Comparison of ENCODE assay signal across 8 mouse cellular contexts in genomic region chr15:79063160-79063740, GRCm38 (mm10). TPM values are rescaled to one million over a fixed set of nuclear protein-coding genes. Genes with fewer than 3 reads are reported as not detected.
A peak's percentile ranks its signal among the peaks of the same experiment; 100 is the strongest.
DNase-seq lines count a peak whose midpoint lies in the region; ATAC-seq and TF ChIP-seq lines count a peak whose summit lies in the region.

No protein-coding gene starts in this region.

- no peak overlapping the region for H3K27ac ChIP-seq in lung, postnatal 0 days (ENCODE audit: low read length)
- H3K27ac ChIP-seq in forebrain, embryonic 10.5 days = peak overlapping the region; percentile 56
- H3K27ac ChIP-seq in limb, embryonic 13.5 days = no peak overlapping the region; the same call in 1 of the 2 replicates
- H3K27ac ChIP-seq in stomach, embryonic 16.5 days (ENCODE audit: low read length) = peak overlapping the region; percentile 73

- 0 out of 2 replicates have a peak overlapping the region, but pooled peaks have one; percentile 11 for H3K4me3 ChIP-seq in lung, postnatal 0 days (ENCODE audit: low read depth, low read length)
- H3K4me3 ChIP-seq in forebrain, embryonic 10.5 days = peak overlapping the region; percentile 82
- peak overlapping the region; percentile 36 for H3K4me3 ChIP-seq in limb, embryonic 13.5 days
- H3K4me3 ChIP-seq in stomach, embryonic 16.5 days (replicated peaks; ENCODE audit: low read length) = peak overlapping the region; percentile 39

- 11% methylated on average over 14 of the region's 14 CpGs for WGBS in lung, postnatal 0 days
- 9% methylated on average over 14 of the region's 14 CpGs for WGBS in forebrain, embryonic 10.5 days
- WGBS in limb, embryonic 13.5 days = 10% methylated on average over 14 of the region's 14 CpGs
- 8% methylated on average over 14 of the region's 14 CpGs for WGBS in stomach, embryonic 16.5 days

- peak; percentile 37; the same call in 1 of the 2 replicates for TF ChIP-seq EP300 in lung, postnatal 0 days (IDR thresholded peaks at IDR 0.05)

- TF ChIP-seq CTCF in lung, postnatal 0 days (IDR thresholded peaks at IDR 0.05) = no peak

- no peaks in the 10 kb centered on the region for H3K27me3 ChIP-seq in lung, postnatal 0 days (replicated peaks; ENCODE audit: insufficient read depth, low read length)
- no peaks in the 10 kb centered on the region for H3K27me3 ChIP-seq in forebrain, embryonic 10.5 days (ENCODE audit: poor library complexity, severe bottlenecking)
- no peaks in the 10 kb centered on the region for H3K27me3 ChIP-seq in limb, embryonic 13.5 days
- H3K27me3 ChIP-seq in stomach, embryonic 16.5 days (ENCODE audit: control insufficient read depth, insufficient read depth, low read length) = no peaks in the 10 kb centered on the region

- no peak overlapping the region for H3K9ac ChIP-seq in lung, postnatal 0 days (replicated peaks; ENCODE audit: low read depth)
- H3K9ac ChIP-seq in limb, embryonic 13.5 days = no peak overlapping the region
- H3K9ac ChIP-seq in stomach, embryonic 16.5 days (ENCODE audit: low read length) = peak overlapping the region; percentile 67

- peaks cover 4% of the 10 kb centered on the region; the same call in 1 of the 2 replicates for H3K36me3 ChIP-seq in lung, postnatal 0 days (ENCODE audit: insufficient read depth, low read length)
- H3K36me3 ChIP-seq in forebrain, embryonic 10.5 days (replicated peaks) = peaks cover 30% of the 10 kb centered on the region
- peaks cover 29% of the 10 kb centered on the region for H3K36me3 ChIP-seq in limb, embryonic 13.5 days
- H3K36me3 ChIP-seq in stomach, embryonic 16.5 days (ENCODE audit: control insufficient read depth, insufficient read depth, low read length) = peaks cover 8% of the 10 kb centered on the region; the same call in 1 of the 2 replicates

- intact Hi-C loops in left cerebral cortex, postnatal 4 days (cut with DNase I) = no loop called here

- ATAC-seq in lung, postnatal 0 days = no peak
- no peak for ATAC-seq in limb, embryonic 13.5 days (ENCODE audit: low FRiP score, low read depth)
- ATAC-seq in stomach, embryonic 16.5 days (ENCODE audit: insufficient read depth, low FRiP score) = no peak
- no peak for ATAC-seq in cerebellum, adult (ENCODE audit: insufficient number of reproducible peaks, low FRiP score, low TSS enrichment)

- peak overlapping the region; percentile 30; the same call in 1 of the 2 replicates for H3K4me2 ChIP-seq in lung, postnatal 0 days (replicated peaks; ENCODE audit: low read depth, low read length)
- peak overlapping the region; percentile 63 for H3K4me2 ChIP-seq in limb, embryonic 13.5 days (replicated peaks)
- H3K4me2 ChIP-seq in stomach, embryonic 16.5 days (ENCODE audit: low read depth, low read length) = peak overlapping the region; percentile 69

- H3K9me3 ChIP-seq in lung, postnatal 0 days (ENCODE audit: low read length) = no peaks in the 10 kb centered on the region
- H3K9me3 ChIP-seq in forebrain, embryonic 10.5 days = no peaks in the 10 kb centered on the region
- no peaks in the 10 kb centered on the region for H3K9me3 ChIP-seq in limb, embryonic 13.5 days
- no peaks in the 10 kb centered on the region for H3K9me3 ChIP-seq in stomach, embryonic 16.5 days (replicated peaks; ENCODE audit: control insufficient read depth, low read length)

- no peak for DNase-seq in lung, postnatal 0 days (ENCODE audit: low spot score)
- no peak for DNase-seq in lung, postnatal 36 days
- DNase-seq in forebrain, embryonic 10.5 days (ENCODE audit: extremely low spot score, low spot score) = no peak
- no peak for DNase-seq in left cerebral cortex, adult 11 months (ENCODE audit: low spot score)
- DNase-seq in left cerebral cortex, postnatal 4 days = no peak

- H3K4me1 ChIP-seq in lung, postnatal 0 days (ENCODE audit: insufficient read depth, low read depth, low read length) = no peaks in the 10 kb centered on the region
- H3K4me1 ChIP-seq in forebrain, embryonic 10.5 days = peaks cover 44% of the 10 kb centered on the region
- peaks cover 25% of the 10 kb centered on the region for H3K4me1 ChIP-seq in limb, embryonic 13.5 days
- peaks cover 29% of the 10 kb centered on the region for H3K4me1 ChIP-seq in stomach, embryonic 16.5 days (ENCODE audit: control insufficient read depth, insufficient read depth, low read length)

RNA-seq across cellular contexts. Expression of gene Ankrd54, which starts 0.6 kb away (rescaled TPM):
- polyA plus RNA-seq in lung, postnatal 0 days (2015; fragmentation: Nextera tagmentation; extraction: Ambion mirVana) = 45.4 and 48.4 TPM in 2 replicates
- 56.0 and 60.5 TPM in 2 replicates for polyA plus RNA-seq in forebrain, embryonic 10.5 days (2016; fragmentation: Nextera tagmentation; extraction: Ambion mirVana)
- 51.9 and 52.8 TPM in 2 replicates for polyA plus RNA-seq in limb, embryonic 13.5 days (2015; fragmentation: Nextera tagmentation; extraction: Ambion mirVana)
- polyA plus RNA-seq in stomach, embryonic 16.5 days (2015; fragmentation: Nextera tagmentation; extraction: Ambion mirVana) = 35.7 and 35.8 TPM in 2 replicates
- total RNA-seq in left cerebral cortex, postnatal 4 days (2021) = 10 to 100 TPM; 25.5 to 27.2 TPM

RNA-seq across cellular contexts. Expression of gene Eif3l, which starts 11.7 kb away (rescaled TPM):
- polyA plus RNA-seq in lung, postnatal 0 days (2015; fragmentation: Nextera tagmentation; extraction: Ambion mirVana) = 99.3 and 101 TPM in 2 replicates
- 283 and 289 TPM in 2 replicates for polyA plus RNA-seq in forebrain, embryonic 10.5 days (2016; fragmentation: Nextera tagmentation; extraction: Ambion mirVana)
- polyA plus RNA-seq in limb, embryonic 13.5 days (2015; fragmentation: Nextera tagmentation; extraction: Ambion mirVana) = 221 and 229 TPM in 2 replicates
- 208 and 211 TPM in 2 replicates for polyA plus RNA-seq in stomach, embryonic 16.5 days (2015; fragmentation: Nextera tagmentation; extraction: Ambion mirVana)
- 100 to 1,000 TPM; 116 to 122 TPM for total RNA-seq in left cerebral cortex, postnatal 4 days (2021)

RNA-seq across cellular contexts. Expression of gene Galr3, which starts 21.6 kb away (rescaled TPM):
- 0.12 and 0.14 TPM in 2 replicates for polyA plus RNA-seq in lung, postnatal 0 days (2015; fragmentation: Nextera tagmentation; extraction: Ambion mirVana)
- not detected in 2 replicates for polyA plus RNA-seq in forebrain, embryonic 10.5 days (2016; fragmentation: Nextera tagmentation; extraction: Ambion mirVana)
- not detected in 2 replicates for polyA plus RNA-seq in limb, embryonic 13.5 days (2015; fragmentation: Nextera tagmentation; extraction: Ambion mirVana)
- polyA plus RNA-seq in stomach, embryonic 16.5 days (2015; fragmentation: Nextera tagmentation; extraction: Ambion mirVana) = 0.26 and 0.43 TPM in 2 replicates
- 1 to 10 TPM in 1 of 2 experiments, not detected in 1; 1.0 TPM for total RNA-seq in left cerebral cortex, postnatal 4 days (2021)

RNA-seq across cellular contexts. Expression of gene H1f0, which starts 35.0 kb away (rescaled TPM):
- polyA plus RNA-seq in lung, postnatal 0 days (2015; fragmentation: Nextera tagmentation; extraction: Ambion mirVana) = 263 and 311 TPM in 2 replicates
- 427 and 444 TPM in 2 replicates for polyA plus RNA-seq in forebrain, embryonic 10.5 days (2016; fragmentation: Nextera tagmentation; extraction: Ambion mirVana)
- polyA plus RNA-seq in limb, embryonic 13.5 days (2015; fragmentation: Nextera tagmentation; extraction: Ambion mirVana) = 558 and 589 TPM in 2 replicates
- polyA plus RNA-seq in stomach, embryonic 16.5 days (2015; fragmentation: Nextera tagmentation; extraction: Ambion mirVana) = 479 and 551 TPM in 2 replicates
- total RNA-seq in left cerebral cortex, postnatal 4 days (2021) = 10 to 100 TPM; 84.8 to 94.8 TPM

RNA-seq across cellular contexts. Expression of gene Micall1, which starts 45.4 kb away (rescaled TPM):
- polyA plus RNA-seq in lung, postnatal 0 days (2015; fragmentation: Nextera tagmentation; extraction: Ambion mirVana) = 8.4 and 9.1 TPM in 2 replicates
- 5.1 and 5.5 TPM in 2 replicates for polyA plus RNA-seq in forebrain, embryonic 10.5 days (2016; fragmentation: Nextera tagmentation; extraction: Ambion mirVana)
- polyA plus RNA-seq in limb, embryonic 13.5 days (2015; fragmentation: Nextera tagmentation; extraction: Ambion mirVana) = 8.9 and 10.6 TPM in 2 replicates
- polyA plus RNA-seq in stomach, embryonic 16.5 days (2015; fragmentation: Nextera tagmentation; extraction: Ambion mirVana) = 10.4 and 11.2 TPM in 2 replicates
- total RNA-seq in left cerebral cortex, postnatal 4 days (2021) = 10 to 100 TPM; 61.5 to 66.6 TPM

Comparison
In these comparisons a context has a peak if more than half of its experiments do, and no peak if none do; other contexts are left out.
1. H3K27ac ChIP-seq: peak in forebrain, embryonic 10.5 days (single experiment) and stomach, embryonic 16.5 days (single experiment); none in lung, postnatal 0 days (single experiment) and limb, embryonic 13.5 days (single experiment).
2. H3K4me3 ChIP-seq: peak in every context shown above with its lines; median percentile 82 in forebrain, embryonic 10.5 days; 39 in stomach, embryonic 16.5 days; 36 in limb, embryonic 13.5 days; 11 in lung, postnatal 0 days.
3. Peak in every context shown above with its lines, with median percentiles within 50 percentile points of each other: H3K4me2 ChIP-seq.